Mouse (Mus musculus) heart, adult 11 months (tissue): ENCODE data around the gene Klhl10.

ENCODE experiments used
- DNase-seq: peaks from one replicate; pipeline ENCODE4 v3.0.0; 2022

Gene Klhl10

DNA sequence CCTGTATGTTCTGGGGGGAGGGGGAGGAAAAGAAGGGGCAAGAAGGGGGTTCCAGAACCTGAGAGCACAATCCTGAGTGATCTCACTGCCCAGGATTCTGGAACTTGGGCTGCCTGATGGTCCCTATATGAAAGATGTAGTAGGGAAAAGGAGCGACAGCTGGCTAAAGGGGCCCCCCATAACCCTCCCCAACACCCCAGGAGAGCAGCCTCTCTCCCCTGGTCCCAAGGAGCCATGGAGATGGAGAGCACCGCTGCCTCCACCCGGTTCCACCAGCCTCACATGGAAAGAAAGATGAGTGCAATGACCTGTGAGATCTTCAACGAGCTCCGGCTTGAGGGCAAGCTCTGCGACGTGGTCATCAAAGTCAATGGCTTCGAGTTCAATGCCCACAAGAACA lies at the start of gene Klhl10, which contains the start of gene Nt5c3b:
TSS of gene Klhl10 (plus strand) at position 121 of the 400 bp plus-strand sequence.
TSS of gene Nt5c3b (minus strand) at position 12 of the 400 bp plus-strand sequence.
- peak; percentile 88 for DNase-seq

DNA sequence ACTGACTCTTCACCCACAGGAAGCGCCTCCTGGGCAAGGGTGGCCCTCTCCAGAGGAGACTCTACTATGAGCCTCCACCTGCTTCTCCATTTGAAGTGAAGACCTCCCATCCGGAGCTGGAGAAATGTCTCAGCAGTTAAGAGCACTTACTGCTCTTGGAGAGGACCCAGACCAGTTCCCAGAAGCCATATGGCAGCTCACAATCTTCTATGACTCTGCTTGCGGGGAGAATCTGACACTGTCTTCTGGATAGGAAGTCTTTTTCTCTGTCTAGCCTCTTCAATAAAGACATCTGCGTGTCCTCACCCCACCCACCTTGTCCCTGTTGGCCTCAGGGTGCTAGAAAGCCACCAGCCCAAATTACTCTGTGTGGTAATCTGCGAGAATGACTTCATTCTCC lies 48.8 kb upstream of the Klhl10 start:
- peak; percentile 90 for DNase-seq

DNA sequence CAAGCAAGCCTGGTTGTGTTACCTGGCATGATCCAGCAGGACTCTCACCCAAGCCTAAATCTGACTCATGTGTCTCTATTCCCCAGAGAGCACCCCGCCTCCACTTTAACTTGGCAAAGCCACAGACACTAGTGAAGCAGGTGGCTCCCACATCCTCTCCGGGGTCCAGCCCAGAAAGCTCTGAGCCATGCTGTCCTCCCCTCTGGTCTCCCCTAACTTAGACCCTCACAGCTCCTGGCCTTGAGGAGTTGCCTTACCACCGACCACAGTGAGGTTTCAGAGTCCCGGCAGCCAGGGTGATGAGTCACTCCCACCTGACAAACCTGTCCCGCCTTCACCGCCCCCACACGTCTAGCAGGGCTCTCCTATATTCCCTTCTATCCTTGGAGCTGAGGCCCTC lies 48.0 kb upstream of the Klhl10 start:
- peak; percentile 96 for DNase-seq

DNA sequence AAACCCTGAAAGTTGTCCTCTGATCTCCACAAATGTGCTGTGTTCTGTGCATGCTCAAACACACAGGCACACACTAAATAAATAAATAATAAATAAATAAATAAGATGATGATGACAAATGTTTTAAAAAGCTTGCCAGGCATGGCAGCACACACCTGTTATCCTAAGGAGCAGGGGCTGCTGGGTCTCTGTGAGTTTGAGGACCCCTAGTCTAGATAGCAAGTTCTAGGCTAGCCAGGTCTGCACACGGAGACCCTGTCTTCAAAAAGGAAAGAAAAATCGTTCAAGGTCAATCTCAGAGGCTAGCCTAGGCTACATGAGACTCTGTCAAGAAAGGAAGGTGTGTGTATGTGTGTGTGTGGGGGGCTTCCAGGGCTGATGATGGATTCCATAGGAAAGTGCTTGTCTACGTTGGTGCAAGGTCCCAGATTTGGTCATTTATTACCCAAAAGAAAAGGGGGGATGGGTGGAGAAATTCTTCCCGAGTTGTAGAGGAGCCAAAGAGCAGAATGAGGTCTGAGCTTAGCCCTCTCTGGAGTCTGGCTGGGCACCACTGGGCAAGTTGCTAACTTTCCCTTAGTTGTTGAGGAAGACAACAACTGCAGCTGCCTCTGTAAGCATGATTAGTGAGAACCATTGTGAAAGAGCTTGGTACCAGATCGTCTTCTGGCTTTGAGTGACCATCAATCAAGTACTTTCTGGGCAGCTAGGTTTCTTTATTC lies 47.2 kb upstream of the Klhl10 start:
- no peak for DNase-seq

DNA sequence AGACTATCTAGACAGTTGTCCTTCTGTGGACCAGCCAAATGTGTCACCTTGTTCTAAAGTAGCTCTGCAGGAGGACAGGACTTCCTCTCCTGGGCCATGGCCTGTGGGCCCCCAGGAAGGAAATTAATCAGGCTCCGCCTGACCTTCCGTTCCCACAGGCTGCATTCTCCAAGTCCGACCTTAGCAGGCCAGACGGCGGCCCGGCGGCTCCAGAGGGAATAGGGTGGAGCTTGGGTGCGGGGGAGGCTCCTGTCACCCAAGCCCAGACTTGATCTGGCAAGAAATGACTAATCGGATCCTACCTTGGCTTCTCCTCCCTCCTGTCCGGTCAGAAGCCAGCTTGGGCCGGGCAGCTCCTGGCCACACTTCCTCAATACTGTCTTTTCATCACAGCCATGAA lies 46.5 kb upstream of the Klhl10 start:
- DNase-seq: peak; percentile 99

DNA sequence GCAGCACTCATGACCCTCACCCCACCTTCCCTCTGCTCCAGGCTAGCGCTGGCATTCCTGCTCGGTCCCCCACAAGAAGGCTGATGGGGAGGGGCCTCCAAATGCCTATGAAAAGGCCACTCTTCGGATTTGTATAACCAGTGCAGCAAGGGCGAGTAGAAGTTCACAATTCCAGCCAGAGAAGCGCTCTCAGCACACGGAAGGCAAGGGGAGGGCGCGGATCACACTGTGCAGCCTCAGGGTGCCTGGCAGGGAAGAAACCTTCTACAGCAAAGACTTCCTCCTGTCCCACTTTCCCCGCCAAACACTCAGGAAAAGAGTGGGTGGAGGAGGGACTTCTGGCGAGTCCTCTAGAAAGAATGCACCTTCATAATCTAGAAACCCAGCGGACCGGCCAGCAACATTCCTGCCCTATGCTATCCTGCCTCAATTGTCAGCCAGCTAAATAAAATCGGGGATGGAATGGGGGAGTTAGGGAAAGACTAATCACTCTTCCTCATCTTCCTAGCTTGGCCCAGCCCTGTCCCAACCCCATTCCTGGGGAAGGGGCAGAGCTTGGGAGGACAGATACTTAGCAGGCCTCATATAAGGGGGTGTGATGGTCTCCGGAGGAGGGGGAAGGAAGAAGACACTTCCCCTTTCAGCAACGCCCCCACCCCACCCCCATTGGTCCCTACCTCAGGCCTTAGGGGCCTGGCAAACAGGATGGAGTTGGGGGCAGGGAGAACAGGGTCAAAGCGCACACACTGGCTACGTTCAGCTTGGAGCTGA lies 45.7 kb upstream of the Klhl10 start:
- peak; percentile 98 for DNase-seq

DNA sequence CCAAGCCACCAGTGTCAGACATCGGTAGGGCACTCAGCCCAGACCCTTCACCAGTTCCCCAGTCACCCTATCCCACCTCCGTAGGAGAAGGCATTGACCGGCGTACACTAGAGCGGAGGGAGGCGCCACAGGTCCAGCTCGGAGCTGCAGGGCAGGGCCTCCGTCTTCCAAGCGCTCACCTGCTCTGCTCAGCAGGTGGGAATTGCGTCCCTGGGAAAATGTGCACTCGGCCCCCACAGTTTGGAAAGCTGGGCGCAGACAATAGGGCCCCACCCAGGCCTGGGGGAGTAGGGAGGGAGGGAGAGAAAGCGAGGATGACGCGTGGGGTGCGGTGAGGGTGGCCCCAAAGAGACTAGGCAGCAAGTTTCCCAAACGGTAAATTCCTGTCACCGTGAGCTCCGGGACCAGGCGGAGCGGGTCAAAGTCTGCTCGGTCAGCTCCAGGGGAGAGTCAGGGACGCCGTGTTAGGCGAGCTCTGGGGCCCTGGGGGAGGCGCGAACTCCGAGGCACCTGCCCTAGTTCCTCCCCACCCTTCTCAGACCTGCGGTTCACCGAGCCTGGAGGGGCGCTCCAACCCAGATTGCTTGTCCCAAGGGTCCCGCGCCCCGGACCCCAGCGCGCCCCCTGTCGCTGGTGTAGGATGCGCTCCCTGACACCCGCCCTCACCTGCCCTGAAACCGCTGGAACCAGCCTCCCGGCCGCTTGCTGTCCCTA lies 44.7 kb upstream of the Klhl10 start:
- DNase-seq: peak; percentile 98

DNA sequence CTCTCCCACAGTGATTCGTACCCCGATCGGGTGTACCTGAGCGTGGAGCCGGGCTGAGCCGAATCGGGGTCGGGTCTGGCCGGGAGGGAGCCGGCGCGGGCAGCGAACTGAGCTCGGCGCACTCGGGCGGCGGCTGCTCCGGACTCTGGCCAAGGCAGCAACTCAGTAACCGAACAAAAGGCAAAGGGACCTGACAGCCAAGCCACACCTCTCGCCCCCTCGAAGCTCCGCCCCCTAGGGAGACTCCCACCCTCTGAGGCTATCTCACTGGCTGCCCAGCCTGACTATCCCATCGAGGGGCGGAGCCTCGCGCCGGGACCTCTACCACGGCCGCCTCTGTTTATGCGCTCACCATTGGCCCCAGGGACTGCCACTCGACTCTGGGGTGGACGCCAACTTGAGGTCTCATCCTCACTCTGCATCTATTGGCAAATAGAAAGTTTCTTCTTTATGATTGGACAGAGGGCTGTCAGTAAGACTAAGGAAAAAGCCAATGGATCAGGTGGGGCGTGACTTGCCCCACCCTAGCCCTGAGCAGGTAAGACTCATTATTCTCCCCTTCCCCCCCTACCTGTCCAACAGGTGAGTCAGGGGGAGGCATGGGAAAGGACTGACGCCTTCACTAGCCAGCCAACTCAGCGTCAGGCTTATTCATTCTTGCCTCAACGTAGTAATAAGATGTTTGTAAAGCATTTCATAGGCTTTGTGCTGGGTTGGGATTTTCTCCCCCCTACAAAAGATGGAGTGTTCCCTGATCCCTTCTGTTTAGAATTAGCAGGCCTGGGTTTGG lies 43.9 kb upstream of the Klhl10 start, which contains the start of gene Jup:
TSS of gene Jup (minus strand) at position 164 of the 790 bp plus-strand sequence.
- peak; percentile 100 for DNase-seq

DNA sequence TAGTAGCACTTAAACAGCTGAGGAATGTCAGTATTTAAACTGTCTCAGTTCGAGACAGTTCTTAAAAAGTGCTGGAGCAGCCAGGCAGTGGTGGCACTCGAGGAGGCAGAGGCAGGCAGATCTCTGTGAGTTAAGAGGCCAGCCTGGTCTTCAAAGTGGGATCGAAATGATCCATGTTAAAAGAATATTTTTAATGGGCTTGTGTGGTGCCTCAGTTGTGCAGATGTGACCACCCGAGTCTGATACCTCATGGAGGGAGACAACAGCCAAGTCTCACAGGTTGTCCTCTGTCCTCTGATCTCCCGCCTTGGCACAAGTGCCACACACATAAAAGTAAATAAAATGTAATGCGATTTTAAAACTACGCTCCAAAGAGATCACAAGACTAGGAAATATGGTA lies 43.2 kb upstream of the Klhl10 start:
- DNase-seq: no peak

DNA sequence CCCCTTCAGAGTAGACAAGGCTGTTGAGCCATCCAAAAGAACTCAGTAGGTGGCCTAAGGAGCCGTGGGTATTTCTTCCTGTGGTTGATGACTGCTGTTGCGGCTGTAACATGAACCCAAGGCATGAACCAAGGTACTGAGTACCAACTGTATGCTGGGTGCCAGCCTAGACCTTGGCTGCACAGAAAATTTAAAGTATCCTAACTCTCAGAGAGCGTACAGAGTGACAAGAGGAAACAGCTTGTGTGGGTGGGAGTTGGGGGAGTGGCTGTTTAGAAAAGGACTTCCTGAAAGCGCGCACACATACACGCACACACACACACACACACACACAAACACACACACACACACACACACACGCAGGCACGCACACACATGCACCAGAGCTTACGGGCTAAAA lies 42.4 kb upstream of the Klhl10 start:
- DNase-seq: peak; percentile 92

DNA sequence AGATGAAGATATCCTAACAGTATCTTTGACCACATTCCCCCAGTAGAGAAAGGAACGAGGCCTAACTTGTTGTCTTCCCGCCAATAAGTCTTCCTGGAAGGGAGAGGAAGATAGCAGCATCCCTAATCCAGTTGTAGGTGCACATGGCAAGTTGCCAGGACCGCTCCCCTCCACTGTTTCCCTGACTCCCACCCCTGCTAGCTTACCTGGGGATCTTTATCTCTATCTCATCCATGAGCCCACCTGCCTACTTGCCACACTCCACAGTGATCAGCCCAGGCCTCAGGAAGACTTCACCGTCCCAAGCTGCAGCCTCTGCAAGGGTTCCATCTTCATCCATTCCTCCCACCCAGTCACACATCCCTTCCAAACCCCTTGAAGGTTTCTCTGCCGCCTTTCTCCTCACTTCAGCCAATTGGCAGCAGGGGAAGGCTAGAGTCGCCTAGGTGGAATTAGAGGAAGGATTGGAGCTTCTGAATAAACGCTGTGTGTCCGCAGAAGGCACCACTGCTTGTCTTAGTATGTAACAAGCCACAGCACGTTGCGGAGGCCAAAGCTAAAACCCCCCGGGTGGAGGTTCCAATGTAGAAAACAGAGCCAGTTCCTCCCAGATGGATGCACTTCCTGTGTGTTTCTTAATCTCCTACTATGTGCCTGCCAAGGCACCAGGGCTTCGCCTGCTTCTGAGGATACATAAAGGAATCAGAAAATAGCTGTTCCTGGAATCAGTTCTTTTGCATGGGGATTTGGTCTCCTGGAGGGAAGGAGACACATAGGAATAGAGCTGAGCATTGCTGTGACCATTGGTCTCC lies 41.8 kb upstream of the Klhl10 start:
- DNase-seq: peak; percentile 96

DNA sequence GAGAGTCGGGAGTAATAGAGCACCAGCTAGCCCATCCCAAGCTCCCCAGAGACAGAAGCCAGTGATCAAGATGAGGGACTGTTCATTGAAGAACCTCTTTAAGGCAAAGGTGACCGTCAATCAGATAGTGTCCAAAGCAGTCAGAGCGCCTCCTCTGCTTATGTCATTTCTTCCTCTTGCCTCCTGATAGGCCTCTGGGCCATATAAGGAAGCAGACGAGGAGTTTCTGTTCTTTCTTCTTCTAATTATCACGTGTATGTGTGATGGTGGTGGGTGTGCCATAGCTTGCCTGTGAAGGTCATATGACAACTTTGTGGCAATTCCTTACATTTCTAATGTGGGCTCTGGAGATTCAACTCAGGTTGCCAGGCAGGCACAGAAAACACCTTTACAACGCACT lies 40.9 kb upstream of the Klhl10 start:
- peak; percentile 93 for DNase-seq

DNA sequence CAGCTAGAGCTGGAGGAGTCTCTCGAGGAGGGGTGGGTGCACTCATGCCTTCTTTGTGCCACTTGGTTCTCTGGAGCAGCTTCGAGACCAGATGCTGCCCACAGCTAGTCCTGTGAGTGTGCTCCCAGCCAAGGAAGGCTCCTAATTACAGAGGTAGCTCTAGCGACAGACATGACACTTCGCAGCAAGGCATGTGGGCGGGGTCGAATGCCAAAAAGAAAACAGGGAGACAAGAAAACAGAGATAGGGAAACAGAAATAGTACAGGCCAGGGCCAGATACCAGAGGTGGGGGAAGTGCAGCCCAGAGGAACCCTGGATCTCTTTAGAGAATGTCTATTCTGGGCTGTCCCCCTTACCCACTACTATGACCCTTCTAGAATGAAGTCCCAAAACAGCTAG lies 39.5 kb upstream of the Klhl10 start:
- DNase-seq: peak; percentile 98

DNA sequence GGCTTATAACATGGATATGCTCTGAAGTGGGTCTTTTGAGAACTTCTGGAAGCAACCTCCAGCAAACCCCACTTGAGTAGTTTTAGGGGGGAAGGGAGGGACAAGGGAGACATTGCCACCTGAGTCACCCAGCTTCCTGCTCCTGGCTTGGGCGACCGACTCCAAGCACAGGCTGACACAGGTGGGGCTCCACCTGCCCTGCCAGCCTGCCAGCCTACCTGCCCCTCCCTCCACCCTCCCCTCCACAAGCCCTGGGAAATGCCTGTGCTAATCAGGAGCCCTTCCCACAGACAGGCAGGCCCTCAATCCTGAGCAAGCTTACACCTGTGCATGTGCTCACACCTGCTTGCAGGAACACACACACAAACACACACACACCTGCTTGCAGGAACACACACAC lies 39.0 kb upstream of the Klhl10 start:
- DNase-seq: peak; percentile 93

DNA sequence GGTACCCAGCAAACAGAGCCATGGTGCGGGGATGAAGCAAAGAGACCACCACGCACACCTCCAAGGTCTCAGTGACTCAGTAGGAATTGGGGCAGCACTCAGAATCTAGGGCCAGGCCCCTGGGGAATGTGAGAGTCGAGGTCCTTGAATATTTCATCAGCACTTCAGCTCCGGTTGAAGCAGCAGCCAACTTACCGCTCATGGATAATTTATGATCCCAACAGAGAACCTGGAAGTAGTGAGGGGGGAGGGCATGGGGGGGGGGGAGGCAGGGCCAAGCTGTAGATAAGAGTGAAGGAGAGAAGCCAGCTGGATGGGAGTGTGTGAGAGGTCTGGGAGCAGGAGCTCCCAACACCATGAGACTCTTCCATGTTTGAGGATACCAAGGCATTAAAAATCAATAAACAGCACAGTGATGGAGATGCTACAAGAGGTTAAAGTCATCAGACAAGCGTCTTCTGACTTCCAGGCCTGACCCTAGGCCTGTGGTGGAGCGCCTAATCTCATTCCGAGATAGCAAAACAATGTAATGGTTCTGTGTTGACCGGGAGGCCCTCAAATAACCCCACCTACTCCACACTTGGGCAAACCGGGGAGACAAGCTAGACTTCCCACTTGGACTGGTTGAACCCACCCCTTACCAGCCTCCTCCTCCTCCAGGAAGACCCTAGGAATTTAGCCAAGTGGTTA lies 38.1 kb upstream of the Klhl10 start:
- DNase-seq: peak; percentile 92

DNA sequence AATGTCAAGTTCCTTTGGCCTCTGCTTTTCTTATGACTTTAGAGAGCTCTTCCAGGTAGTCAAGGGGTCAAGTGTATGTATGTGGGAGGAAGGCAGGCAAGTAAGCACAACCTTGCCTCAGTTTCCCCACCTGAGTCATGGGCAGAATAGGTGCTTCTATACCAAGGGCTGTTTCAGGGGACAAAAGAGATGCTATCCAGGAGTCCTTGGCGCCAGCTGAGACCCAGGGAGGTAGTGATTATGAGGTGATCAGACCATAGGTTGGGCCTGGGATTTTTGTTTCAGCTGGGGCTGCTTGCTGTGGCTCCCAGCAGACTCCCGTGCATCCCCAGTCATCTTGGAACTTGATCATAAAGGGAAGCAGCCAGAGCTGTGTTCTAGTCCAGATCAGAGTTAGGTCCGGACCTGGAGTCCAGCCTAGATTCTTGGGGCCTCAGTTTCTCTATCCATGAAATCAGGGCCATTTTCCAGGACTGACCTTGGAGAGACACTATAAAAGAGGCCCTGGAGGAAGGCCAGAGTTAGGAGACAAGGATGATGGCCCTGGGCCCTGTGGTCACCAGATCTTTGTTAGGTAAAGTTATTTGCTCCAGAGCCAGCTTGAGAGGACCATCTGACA lies 37.2 kb upstream of the Klhl10 start:
- peak; percentile 91 for DNase-seq

DNA sequence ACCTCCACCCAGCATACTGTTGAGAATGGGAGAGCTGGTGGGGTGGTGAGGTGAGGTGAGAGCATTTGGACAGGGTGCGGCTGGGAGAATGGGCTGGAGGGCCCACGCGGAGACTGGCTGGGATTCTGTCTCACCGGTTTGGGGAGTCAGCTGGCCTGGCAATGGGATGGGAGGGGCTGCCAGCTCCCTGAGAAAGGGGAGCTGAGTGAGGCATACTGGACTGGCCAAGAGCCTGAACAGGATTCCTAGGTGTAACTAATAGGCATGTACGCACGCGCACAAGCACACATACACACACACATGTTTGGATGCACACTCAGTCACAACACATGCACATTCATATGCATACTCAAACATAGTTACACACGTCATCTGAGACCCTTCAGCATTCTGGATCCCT lies 35.4 kb upstream of the Klhl10 start:
- peak; percentile 89 for DNase-seq

DNA sequence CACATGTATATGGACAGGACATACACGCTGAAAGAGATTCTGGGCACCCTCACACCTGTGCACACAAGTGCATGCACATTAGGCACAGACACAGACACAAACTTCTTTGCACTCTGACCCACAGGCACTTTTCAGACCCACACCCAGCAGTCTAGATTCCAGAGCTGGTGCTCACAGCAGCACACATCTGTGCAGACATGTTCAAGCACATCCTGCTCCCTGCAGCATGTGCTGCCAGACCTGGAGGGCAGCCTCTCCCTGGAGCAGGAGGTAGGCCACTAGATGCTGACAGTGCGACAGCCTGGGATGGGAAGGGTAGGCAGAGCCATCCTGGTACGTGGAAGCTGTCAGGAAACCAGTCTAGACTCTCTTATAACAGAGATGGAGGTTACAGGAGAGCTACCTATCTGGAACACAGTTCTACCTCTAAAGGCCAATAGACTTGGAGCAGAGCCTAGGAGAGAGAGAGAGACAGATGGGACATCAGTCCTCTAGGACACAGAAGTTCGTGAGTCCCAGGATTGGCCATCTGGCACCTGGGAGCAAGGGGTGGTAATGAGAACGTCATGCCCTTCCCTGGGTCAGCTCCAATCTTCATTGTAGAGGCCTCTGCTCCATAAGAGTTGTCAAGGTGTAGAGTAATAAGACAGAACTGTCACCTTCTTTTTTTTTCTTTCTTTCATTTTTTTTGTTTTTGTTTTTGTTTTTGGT lies 34.6 kb upstream of the Klhl10 start:
- peak; percentile 90 for DNase-seq

DNA sequence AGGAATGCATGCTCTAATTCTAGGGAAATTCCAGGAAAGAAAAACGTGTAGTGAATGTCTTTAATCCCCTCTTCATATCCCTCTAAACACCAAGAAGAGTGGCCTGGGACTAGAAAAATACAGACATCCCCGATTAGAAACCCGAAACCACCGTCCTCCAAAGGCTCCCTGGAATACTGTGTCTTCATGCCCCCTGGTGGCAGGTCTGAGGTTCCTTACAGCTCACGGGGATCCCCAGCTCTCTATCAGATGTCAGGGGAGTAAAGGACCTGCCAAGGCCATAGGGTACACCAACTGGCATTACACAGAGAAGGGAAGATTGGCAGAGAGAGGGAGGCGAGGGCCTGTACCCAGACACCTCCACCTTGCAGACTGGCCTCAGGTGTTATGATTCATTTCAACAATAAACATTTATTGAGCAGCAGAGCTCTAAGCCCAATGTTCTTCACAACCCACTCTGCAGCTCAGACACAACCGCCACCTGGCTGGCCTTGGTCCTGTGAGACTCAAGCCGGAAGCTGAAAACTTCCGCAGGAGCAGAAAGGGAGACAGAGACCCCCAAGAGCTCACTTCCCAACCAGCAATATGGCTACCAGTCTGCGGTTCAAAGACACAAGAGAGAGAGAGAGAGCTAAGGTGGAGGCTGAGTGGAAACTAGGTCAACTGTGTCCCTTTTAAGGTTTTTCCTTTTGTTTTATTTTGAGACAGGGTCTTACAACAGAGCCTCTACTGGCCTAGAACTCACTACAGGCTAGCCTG lies 33.5 kb upstream of the Klhl10 start:
- peak; percentile 98 for DNase-seq
